ENCODE assay signal across 20 mouse cellular contexts in genomic region chr14:18280375-18280774, GRCm38 (mm10). TPM values are rescaled to one million over a fixed set of nuclear protein-coding genes. Genes with fewer than 3 reads are reported as not detected.
DNase-seq lines count a peak whose midpoint lies in the region; ATAC-seq lines count a peak whose summit lies in the region.
"Had no signal": no experiment of that assay in that cellular context is flagged by ENCODE, and none has a peak within 500 bp of the region (broad histone marks: within the 10 kb centered on the region; RNA-seq: fewer than 3 reads in every experiment).

No protein-coding gene starts in this region.

- WGBS in neural tube, embryonic 14.5 days, result 73% methylated on average over 5 of the region's 5 CpGs
- WGBS in neural tube, embryonic 15.5 days, result 70% methylated on average over 5 of the region's 5 CpGs
- 91% methylated on average over 5 of the region's 5 CpGs for WGBS in hindbrain, embryonic 11.5 days

- H3K4me2 ChIP-seq in neural tube, embryonic 14.5 days (ENCODE audit: low read depth, low read length), result no peak overlapping the region
- no peak overlapping the region for H3K4me2 ChIP-seq in neural tube, embryonic 15.5 days
- no peak overlapping the region for H3K4me2 ChIP-seq in hindbrain, embryonic 11.5 days (replicated peaks; ENCODE audit: low read depth, low read length)
- H3K4me2 ChIP-seq: embryonic facial prominence, embryonic 13.5 days; forebrain, embryonic 12.5 days; heart, embryonic 11.5 days; heart, embryonic 15.5 days; hindbrain, embryonic 14.5 days; intestine, embryonic 15.5 days had no signal

- H3K9ac ChIP-seq in neural tube, embryonic 14.5 days (replicated peaks; ENCODE audit: low read depth, low read length), result no peak overlapping the region
- no peak overlapping the region for H3K9ac ChIP-seq in neural tube, embryonic 15.5 days (replicated peaks)
- no peak overlapping the region for H3K9ac ChIP-seq in hindbrain, embryonic 11.5 days (ENCODE audit: low read depth, low read length)
- H3K9ac ChIP-seq: embryonic facial prominence, embryonic 13.5 days; forebrain, embryonic 12.5 days; heart, embryonic 15.5 days; hindbrain, embryonic 14.5 days; intestine, embryonic 15.5 days had no signal

- H3K27ac ChIP-seq in neural tube, embryonic 14.5 days (ENCODE audit: low read depth, low read length), result no peak overlapping the region
- H3K27ac ChIP-seq in neural tube, embryonic 15.5 days (replicated peaks), result no peak overlapping the region
- no peak overlapping the region for H3K27ac ChIP-seq in hindbrain, embryonic 11.5 days (ENCODE audit: low read depth, low read length)
- H3K27ac ChIP-seq: embryonic facial prominence, embryonic 13.5 days; forebrain, embryonic 12.5 days; heart, embryonic 15.5 days; hindbrain, embryonic 14.5 days; intestine, embryonic 15.5 days had no signal

- peak; percentile 11 for DNase-seq in adrenal gland, postnatal 25 days
- DNase-seq in adrenal gland, postnatal 36 days, result no peak
- DNase-seq in Muller cell, postnatal 12 days (ENCODE audit: inconsistent ontology term), result peak; percentile 26
- no peak for DNase-seq in hindbrain, embryonic 11.5 days (ENCODE audit: low spot score)
- no peak for DNase-seq in B cell, adult 2 months
- DNase-seq: cerebellum, adult 18-20 months; cerebellum, adult 9-11 months; cerebellum, postnatal 36 days; gastrocnemius, postnatal 36 days; heart, adult 18-20 months; heart, postnatal 14 days had no signal

- peak; percentile 19; the same call in 1 of the 2 replicates for ATAC-seq in neural tube, embryonic 14.5 days (ENCODE audit: low read depth)
- no peak for ATAC-seq in neural tube, embryonic 15.5 days (ENCODE audit: low FRiP score)
- ATAC-seq in hindbrain, embryonic 11.5 days (ENCODE audit: low FRiP score), result no peak
- ATAC-seq: activated CD4-positive, CD25-positive, alpha-beta regulatory T cell, adult 4 months; intestine, embryonic 15.5 days had no signal

- peaks cover 6% of the 10 kb centered on the region for H3K36me3 ChIP-seq in neural tube, embryonic 14.5 days (ENCODE audit: control insufficient read depth, insufficient read depth, low read length)
- peaks cover 29% of the 10 kb centered on the region for H3K36me3 ChIP-seq in neural tube, embryonic 15.5 days
- H3K36me3 ChIP-seq in hindbrain, embryonic 11.5 days (ENCODE audit: control insufficient read depth, insufficient read depth, low read length), result no peaks in the 10 kb centered on the region

- H3K4me3 ChIP-seq in neural tube, embryonic 14.5 days (ENCODE audit: low read depth, low read length), result no peak overlapping the region
- H3K4me3 ChIP-seq in neural tube, embryonic 15.5 days (replicated peaks), result no peak overlapping the region
- H3K4me3 ChIP-seq in hindbrain, embryonic 11.5 days (ENCODE audit: low read depth, low read length), result no peak overlapping the region
- H3K4me3 ChIP-seq: embryonic facial prominence, embryonic 13.5 days; forebrain, embryonic 12.5 days; heart, embryonic 15.5 days; intestine, embryonic 15.5 days had no signal

- H3K9me3 ChIP-seq in neural tube, embryonic 14.5 days (ENCODE audit: control insufficient read depth, low read length), result no peaks in the 10 kb centered on the region
- H3K9me3 ChIP-seq in neural tube, embryonic 15.5 days (replicated peaks), result no peaks in the 10 kb centered on the region
- H3K9me3 ChIP-seq in hindbrain, embryonic 11.5 days (ENCODE audit: control insufficient read depth, low read length), result no peaks in the 10 kb centered on the region
- H3K9me3 ChIP-seq: embryonic facial prominence, embryonic 13.5 days; forebrain, embryonic 12.5 days; heart, embryonic 15.5 days; intestine, embryonic 15.5 days had no signal

- no peaks in the 10 kb centered on the region for H3K4me1 ChIP-seq in neural tube, embryonic 14.5 days (ENCODE audit: control insufficient read depth, insufficient read depth, low read length)
- H3K4me1 ChIP-seq in neural tube, embryonic 15.5 days, result no peaks in the 10 kb centered on the region
- no peaks in the 10 kb centered on the region for H3K4me1 ChIP-seq in hindbrain, embryonic 11.5 days (replicated peaks; ENCODE audit: control insufficient read depth, insufficient read depth, low read length)
- H3K4me1 ChIP-seq: embryonic facial prominence, embryonic 13.5 days; forebrain, embryonic 12.5 days; heart, embryonic 15.5 days; intestine, embryonic 15.5 days had no signal

- H3K27me3 ChIP-seq in neural tube, embryonic 14.5 days (ENCODE audit: control insufficient read depth, insufficient read depth, low read length), result no peaks in the 10 kb centered on the region
- H3K27me3 ChIP-seq in neural tube, embryonic 15.5 days (replicated peaks), result no peaks in the 10 kb centered on the region
- no peaks in the 10 kb centered on the region for H3K27me3 ChIP-seq in hindbrain, embryonic 11.5 days (ENCODE audit: control insufficient read depth, insufficient read depth, low read length)
- H3K27me3 ChIP-seq: embryonic facial prominence, embryonic 13.5 days; forebrain, embryonic 12.5 days; heart, embryonic 15.5 days; intestine, embryonic 15.5 days had no signal

RNA-seq across cellular contexts. Expression of gene Rpl15, which starts 9.2 kb away (rescaled TPM):
- 574 and 813 TPM in 2 replicates for total RNA-seq in adrenal gland, postnatal 25 days (2021)
- 100 to 1,000 TPM; 864 to 902 TPM for total RNA-seq in adrenal gland, postnatal 36 days (2021)
- polyA plus RNA-seq in neural tube, embryonic 14.5 days (2014; fragmentation: Nextera tagmentation; extraction: Ambion mirVana), result 331 and 341 TPM in 2 replicates
- 264 and 298 TPM in 2 replicates for polyA plus RNA-seq in neural tube, embryonic 15.5 days (2015; fragmentation: Nextera tagmentation; extraction: Ambion mirVana)
- polyA plus RNA-seq in hindbrain, embryonic 11.5 days (2014; fragmentation: Nextera tagmentation; extraction: Ambion mirVana), result 400 and 415 TPM in 2 replicates

RNA-seq across cellular contexts. Expression of gene Nkiras1, which starts 9.4 kb away (rescaled TPM):
- 24.3 and 26.0 TPM in 2 replicates for total RNA-seq in adrenal gland, postnatal 25 days (2021)
- total RNA-seq in adrenal gland, postnatal 36 days (2021), result 10 to 100 TPM; 23.5 to 27.0 TPM
- polyA plus RNA-seq in neural tube, embryonic 14.5 days (2014; fragmentation: Nextera tagmentation; extraction: Ambion mirVana), result 57.1 and 66.6 TPM in 2 replicates
- 60.9 and 70.3 TPM in 2 replicates for polyA plus RNA-seq in neural tube, embryonic 15.5 days (2015; fragmentation: Nextera tagmentation; extraction: Ambion mirVana)
- 17.0 and 20.2 TPM in 2 replicates for polyA plus RNA-seq in hindbrain, embryonic 11.5 days (2014; fragmentation: Nextera tagmentation; extraction: Ambion mirVana)

RNA-seq across cellular contexts. Expression of gene Nr1d2, which starts 41.4 kb away (rescaled TPM):
- total RNA-seq in adrenal gland, postnatal 25 days (2021), result 98.2 and 125 TPM in 2 replicates
- 10 to 100 TPM; 69.0 to 98.7 TPM for total RNA-seq in adrenal gland, postnatal 36 days (2021)
- 8.9 and 9.1 TPM in 2 replicates for polyA plus RNA-seq in neural tube, embryonic 14.5 days (2014; fragmentation: Nextera tagmentation; extraction: Ambion mirVana)
- polyA plus RNA-seq in neural tube, embryonic 15.5 days (2015; fragmentation: Nextera tagmentation; extraction: Ambion mirVana), result 5.6 and 6.1 TPM in 2 replicates
- 4.3 and 4.8 TPM in 2 replicates for polyA plus RNA-seq in hindbrain, embryonic 11.5 days (2014; fragmentation: Nextera tagmentation; extraction: Ambion mirVana)

RNA-seq across cellular contexts. Expression of gene Ube2e1, which starts 51.3 kb away (rescaled TPM):
- 78.6 and 79.2 TPM in 2 replicates for total RNA-seq in adrenal gland, postnatal 25 days (2021)
- total RNA-seq in adrenal gland, postnatal 36 days (2021), result 10 to 100 TPM; 71.8 to 75.0 TPM
- 65.5 and 77.0 TPM in 2 replicates for polyA plus RNA-seq in neural tube, embryonic 14.5 days (2014; fragmentation: Nextera tagmentation; extraction: Ambion mirVana)
- polyA plus RNA-seq in neural tube, embryonic 15.5 days (2015; fragmentation: Nextera tagmentation; extraction: Ambion mirVana), result 200 and 213 TPM in 2 replicates
- 67.4 and 81.9 TPM in 2 replicates for polyA plus RNA-seq in hindbrain, embryonic 11.5 days (2014; fragmentation: Nextera tagmentation; extraction: Ambion mirVana)

Comparison
In these comparisons a context has a peak if more than half of its experiments do, and no peak if none do; other contexts are left out.
1. DNase-seq: peak in adrenal gland, postnatal 25 days (single experiment) and Muller cell, postnatal 12 days (single experiment); none in adrenal gland, postnatal 36 days (0 of 2), hindbrain, embryonic 11.5 days (single experiment) and B cell, adult 2 months (0 of 2).